15 mouse cellular contexts compared by ENCODE assay signal in the genomic region with DNA sequence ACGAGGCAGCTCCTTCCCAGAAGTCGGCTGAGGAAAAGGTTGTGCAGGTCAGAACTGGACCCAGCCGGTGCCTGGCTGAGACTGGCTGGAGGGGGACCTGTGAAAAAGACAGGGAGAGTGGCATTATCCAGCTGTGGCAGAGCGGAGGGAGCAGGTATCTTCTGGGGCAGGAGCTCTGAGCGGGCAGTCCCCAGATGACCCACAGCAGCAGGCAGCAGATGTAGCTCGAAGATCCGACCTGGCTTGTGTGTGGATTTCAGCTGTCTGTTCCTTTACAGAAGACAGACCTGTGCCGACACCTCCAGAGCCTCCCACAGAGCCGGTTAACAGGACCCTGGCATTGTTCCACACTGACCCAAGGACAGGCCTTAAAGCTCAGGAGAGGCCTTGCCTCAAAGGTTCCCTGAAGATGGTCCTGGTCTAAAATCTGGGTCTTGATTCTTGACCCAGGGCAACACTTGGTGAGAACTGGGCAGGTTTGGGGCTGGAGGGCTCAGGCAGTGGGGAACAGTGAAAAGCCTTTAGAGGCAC. TPM values are rescaled to one million over a fixed set of nuclear protein-coding genes. Genes with fewer than 3 reads are reported as not detected.
A peak's percentile ranks its signal among the peaks of the same experiment; 100 is the strongest.
DNase-seq lines count a peak whose midpoint lies in the region; ATAC-seq lines count a peak whose summit lies in the region.
"Had no signal": no experiment of that assay in that cellular context is flagged by ENCODE, and none has a peak within 500 bp of the region (broad histone marks: within the 10 kb centered on the region; RNA-seq: fewer than 3 reads in every experiment).

No protein-coding gene starts in this region.

- peaks cover 48% of the 10 kb centered on the region for H3K4me1 ChIP-seq in heart, embryonic 15.5 days (replicated peaks)
- H3K4me1 ChIP-seq in limb, embryonic 13.5 days = 0 out of 2 replicates have a peak, but pooled peaks cover 4% of the 10 kb centered on the region
- H3K4me1 ChIP-seq in limb, embryonic 10.5 days = no peaks in the 10 kb centered on the region
- peaks cover 7% of the 10 kb centered on the region for H3K4me1 ChIP-seq in hindbrain, embryonic 16.5 days (ENCODE audit: control insufficient read depth, insufficient read depth, low read depth, low read length)
- H3K4me1 ChIP-seq: embryonic facial prominence, embryonic 12.5 days had no signal

- 0 out of 2 replicates have a peak overlapping the region, but pooled peaks have one; percentile 6 for H3K9ac ChIP-seq in heart, embryonic 15.5 days
- no peak overlapping the region for H3K9ac ChIP-seq in limb, embryonic 13.5 days
- H3K9ac ChIP-seq in hindbrain, embryonic 16.5 days (ENCODE audit: low read depth, low read length) = no peak overlapping the region
- H3K9ac ChIP-seq: embryonic facial prominence, embryonic 12.5 days had no signal

- H3K9me3 ChIP-seq in heart, embryonic 15.5 days (replicated peaks) = no peaks in the 10 kb centered on the region
- no peaks in the 10 kb centered on the region for H3K9me3 ChIP-seq in limb, embryonic 13.5 days
- no peaks in the 10 kb centered on the region for H3K9me3 ChIP-seq in limb, embryonic 10.5 days (replicated peaks)
- H3K9me3 ChIP-seq in hindbrain, embryonic 16.5 days (ENCODE audit: control insufficient read depth, low read length) = no peaks in the 10 kb centered on the region
- H3K9me3 ChIP-seq: embryonic facial prominence, embryonic 12.5 days; midbrain, embryonic 10.5 days had no signal

- H3K4me3 ChIP-seq in heart, embryonic 15.5 days = no peak overlapping the region
- H3K4me3 ChIP-seq in limb, embryonic 13.5 days = no peak overlapping the region
- H3K4me3 ChIP-seq in limb, embryonic 10.5 days = no peak overlapping the region
- H3K4me3 ChIP-seq in hindbrain, embryonic 16.5 days (ENCODE audit: low read length) = no peak overlapping the region
- H3K4me3 ChIP-seq: embryonic facial prominence, embryonic 12.5 days; midbrain, embryonic 10.5 days had no signal

- no peak overlapping the region for H3K4me2 ChIP-seq in heart, embryonic 15.5 days
- no peak overlapping the region for H3K4me2 ChIP-seq in limb, embryonic 13.5 days (replicated peaks)
- no peak overlapping the region for H3K4me2 ChIP-seq in hindbrain, embryonic 16.5 days (ENCODE audit: low read length)
- H3K4me2 ChIP-seq: embryonic facial prominence, embryonic 12.5 days had no signal

- intact Hi-C loops in heart, postnatal 14 days (cut with DNase I) = loop anchor here (5.0 kb wide), 1 partner anchor 55 kb away; no protein-coding TSS in a partner anchor

- peaks cover 68% of the 10 kb centered on the region for H3K36me3 ChIP-seq in heart, embryonic 15.5 days
- H3K36me3 ChIP-seq in limb, embryonic 13.5 days = peaks cover 73% of the 10 kb centered on the region
- peaks cover 72% of the 10 kb centered on the region for H3K36me3 ChIP-seq in limb, embryonic 10.5 days
- H3K36me3 ChIP-seq in hindbrain, embryonic 16.5 days (ENCODE audit: control insufficient read depth, insufficient read depth, low read length) = peaks cover 40% of the 10 kb centered on the region

- no peaks in the 10 kb centered on the region for H3K27me3 ChIP-seq in heart, embryonic 15.5 days
- H3K27me3 ChIP-seq in limb, embryonic 13.5 days = no peaks in the 10 kb centered on the region
- H3K27me3 ChIP-seq in limb, embryonic 10.5 days (ENCODE audit: low read depth, poor library complexity, severe bottlenecking) = no peaks in the 10 kb centered on the region
- H3K27me3 ChIP-seq in hindbrain, embryonic 16.5 days (replicated peaks; ENCODE audit: control insufficient read depth, insufficient read depth, low read length) = no peaks in the 10 kb centered on the region
- H3K27me3 ChIP-seq: embryonic facial prominence, embryonic 12.5 days had no signal

- DNase-seq in cerebellum, adult 9-10 months = peak; percentile 63
- DNase-seq in cerebellum, adult 9-11 months = no peak
- DNase-seq in heart, postnatal 14 days = no peak
- DNase-seq in limb, embryonic 10.5 days (ENCODE audit: low spot score) = no peak
- DNase-seq: retina, postnatal 1 day; thymus, adult 2 months had no signal

- WGBS in heart, embryonic 15.5 days = 65% methylated on average over 9 of the region's 9 CpGs
- 84% methylated on average over 9 of the region's 9 CpGs for WGBS in limb, embryonic 13.5 days
- 92% methylated on average over 9 of the region's 9 CpGs for WGBS in limb, embryonic 10.5 days
- WGBS in hindbrain, embryonic 16.5 days = 78% methylated on average over 9 of the region's 9 CpGs

- peak overlapping the region; percentile 58 for H3K27ac ChIP-seq in heart, embryonic 15.5 days
- H3K27ac ChIP-seq in limb, embryonic 13.5 days = peak overlapping the region; percentile 3; the same call in 1 of the 2 replicates
- H3K27ac ChIP-seq in limb, embryonic 10.5 days = no peak overlapping the region
- H3K27ac ChIP-seq in hindbrain, embryonic 16.5 days (ENCODE audit: low read depth, low read length) = 0 out of 2 replicates have a peak overlapping the region, but pooled peaks have one; percentile 39
- H3K27ac ChIP-seq: embryonic facial prominence, embryonic 12.5 days; midbrain, embryonic 10.5 days had no signal

- ATAC-seq in heart, embryonic 15.5 days (replicated peaks; ENCODE audit: insufficient number of reproducible peaks, insufficient read depth, low FRiP score, low read depth) = no peak
- no peak for ATAC-seq in limb, embryonic 13.5 days (ENCODE audit: low FRiP score, low read depth)
- no peak for ATAC-seq in hindbrain, embryonic 16.5 days
- no peak for ATAC-seq in inflammation-experienced regulatory T-cells, adult 6 months

RNA-seq across cellular contexts. Expression of a gene that starts 7.2 kb away (rescaled TPM):
- 3.4 and 4.7 TPM in 2 replicates for polyA plus RNA-seq in heart, embryonic 15.5 days (2015; fragmentation: Nextera tagmentation; extraction: Ambion mirVana)
- total RNA-seq in heart, postnatal 14 days (2021) = 1 to 10 TPM; 6.0 to 6.2 TPM
- polyA plus RNA-seq in limb, embryonic 13.5 days (2015; fragmentation: Nextera tagmentation; extraction: Ambion mirVana) = 7.2 and 8.0 TPM in 2 replicates
- polyA plus RNA-seq in limb, embryonic 10.5 days (2016; fragmentation: Nextera tagmentation; extraction: Ambion mirVana) = 10.6 and 11.4 TPM in 2 replicates
- polyA plus RNA-seq in hindbrain, embryonic 16.5 days (2015; fragmentation: Nextera tagmentation; extraction: Ambion mirVana) = 4.6 and 4.9 TPM in 2 replicates
- 1 to 10 TPM in 1 of 3 experiments, under 1 TPM in 2; 0.67 to 1.2 (median 0.67) TPM for polyA plus RNA-seq in inflammation-experienced regulatory T-cells, adult 6 months (2017; shearing (Covaris generic))

RNA-seq across cellular contexts. Expression of a gene that starts 10.6 kb away (rescaled TPM):
- 38.6 and 52.4 TPM in 2 replicates for polyA plus RNA-seq in heart, embryonic 15.5 days (2015; fragmentation: Nextera tagmentation; extraction: Ambion mirVana)
- 10 to 100 TPM; 22.2 to 22.6 TPM for total RNA-seq in heart, postnatal 14 days (2021)
- polyA plus RNA-seq in limb, embryonic 13.5 days (2015; fragmentation: Nextera tagmentation; extraction: Ambion mirVana) = 88.7 and 92.3 TPM in 2 replicates
- 67.9 and 82.8 TPM in 2 replicates for polyA plus RNA-seq in limb, embryonic 10.5 days (2016; fragmentation: Nextera tagmentation; extraction: Ambion mirVana)
- polyA plus RNA-seq in hindbrain, embryonic 16.5 days (2015; fragmentation: Nextera tagmentation; extraction: Ambion mirVana) = 54.0 and 55.5 TPM in 2 replicates
- 10 to 100 TPM; 85.9 to 95.9 (median 91.8) TPM for polyA plus RNA-seq in inflammation-experienced regulatory T-cells, adult 6 months (2017; shearing (Covaris generic))

RNA-seq across cellular contexts. Expression of a gene that starts 20.6 kb away (rescaled TPM):
- 0.26 TPM in 1 of 2 replicates, not detected in the other for polyA plus RNA-seq in heart, embryonic 15.5 days (2015; fragmentation: Nextera tagmentation; extraction: Ambion mirVana)
- total RNA-seq in heart, postnatal 14 days (2021) = not detected
- 0.08 and 0.20 TPM in 2 replicates for polyA plus RNA-seq in limb, embryonic 13.5 days (2015; fragmentation: Nextera tagmentation; extraction: Ambion mirVana)
- polyA plus RNA-seq in limb, embryonic 10.5 days (2016; fragmentation: Nextera tagmentation; extraction: Ambion mirVana) = 0.18 TPM in 1 of 2 replicates, not detected in the other
- polyA plus RNA-seq in hindbrain, embryonic 16.5 days (2015; fragmentation: Nextera tagmentation; extraction: Ambion mirVana) = 0.60 and 1.0 TPM in 2 replicates
- 1 to 10 TPM; 1.1 to 1.5 (median 1.5) TPM for polyA plus RNA-seq in inflammation-experienced regulatory T-cells, adult 6 months (2017; shearing (Covaris generic))
- total RNA-seq: adrenal gland, postnatal 25 days; granulocyte monocyte progenitor cell, adult 5-6 weeks had no signal
- polyA plus RNA-seq: spleen, adult 2 months had no signal

RNA-seq across cellular contexts. Expression of a gene that starts 57.4 kb away (rescaled TPM):
- polyA plus RNA-seq in heart, embryonic 15.5 days (2015; fragmentation: Nextera tagmentation; extraction: Ambion mirVana) = 237 and 341 TPM in 2 replicates
- total RNA-seq in heart, postnatal 14 days (2021) = 10 to 100 TPM; 24.5 to 28.1 TPM
- polyA plus RNA-seq in limb, embryonic 13.5 days (2015; fragmentation: Nextera tagmentation; extraction: Ambion mirVana) = 757 and 803 TPM in 2 replicates
- polyA plus RNA-seq in limb, embryonic 10.5 days (2016; fragmentation: Nextera tagmentation; extraction: Ambion mirVana) = 444 and 521 TPM in 2 replicates
- 130 and 180 TPM in 2 replicates for polyA plus RNA-seq in hindbrain, embryonic 16.5 days (2015; fragmentation: Nextera tagmentation; extraction: Ambion mirVana)
- not detected for polyA plus RNA-seq in inflammation-experienced regulatory T-cells, adult 6 months (2017; shearing (Covaris generic))
- total RNA-seq: granulocyte monocyte progenitor cell, adult 5-6 weeks had no signal
